Mouse (Mus musculus): ENCODE measurements around the gene Txnip.

Txnip gene

GRCm38 (mm10) chr3:96590657-96591056 is 32.9 kb downstream of the Txnip start:
- TF ChIP-seq GATA4 (IDR thresholded peaks at IDR 0.05; ENCODE audit: insufficient replicate concordance, low read length), result no peak

- no peak for TF ChIP-seq GATA4 (IDR thresholded peaks at IDR 0.05; ENCODE audit: insufficient replicate concordance, low read length)
These were observed 35.6 kb downstream of the Txnip start for GRCm38 (mm10) chr3:96593374-96593773.

- TF ChIP-seq GATA4 (IDR thresholded peaks at IDR 0.05; ENCODE audit: insufficient replicate concordance, low read length), result peak; percentile 77; the same call in 1 of the 2 replicates
These were observed 36.2 kb downstream of the Txnip start, which contains the start of gene Polr3gl for GRCm38 (mm10) chr3:96593790-96594560. Polr3gl (minus strand) TSS chr3:96594181.

- TF ChIP-seq GATA4 (IDR thresholded peaks at IDR 0.05; ENCODE audit: insufficient replicate concordance, low read length), result no peak
These were observed 37.1 kb downstream of the Txnip start for GRCm38 (mm10) chr3:96594851-96595250.

GRCm38 (mm10) chr3:96595661-96596060 is 37.9 kb downstream of the Txnip start:
- no peak for TF ChIP-seq GATA4 (IDR thresholded peaks at IDR 0.05; ENCODE audit: insufficient replicate concordance, low read length)

GRCm38 (mm10) chr3:96596228-96596707 is 38.5 kb downstream of the Txnip start, which contains the start of gene Ankrd34a:
Ankrd34a (plus strand) TSS chr3:96596636.
- TF ChIP-seq GATA4 (IDR thresholded peaks at IDR 0.05; ENCODE audit: insufficient replicate concordance, low read length), result no peak

- no peak for TF ChIP-seq GATA4 (IDR thresholded peaks at IDR 0.05; ENCODE audit: insufficient replicate concordance, low read length)
These were observed 39.1 kb downstream of the Txnip start for GRCm38 (mm10) chr3:96596855-96597254.

GRCm38 (mm10) chr3:96597435-96597891 is 39.7 kb downstream of the Txnip start:
- TF ChIP-seq GATA4 (IDR thresholded peaks at IDR 0.05; ENCODE audit: insufficient replicate concordance, low read length), result no peak

- TF ChIP-seq GATA4 (IDR thresholded peaks at IDR 0.05; ENCODE audit: insufficient replicate concordance, low read length), result no peak
These were observed 40.7 kb downstream of the Txnip start for GRCm38 (mm10) chr3:96598156-96599068.

GRCm38 (mm10) chr3:96599069-96599393 is 41.3 kb downstream of the Txnip start:
- no peak for TF ChIP-seq GATA4 (IDR thresholded peaks at IDR 0.05; ENCODE audit: insufficient replicate concordance, low read length)

GRCm38 (mm10) chr3:96599411-96599810 is 41.7 kb downstream of the Txnip start:
- no peak for TF ChIP-seq GATA4 (IDR thresholded peaks at IDR 0.05; ENCODE audit: insufficient replicate concordance, low read length)

- TF ChIP-seq GATA4 (IDR thresholded peaks at IDR 0.05; ENCODE audit: insufficient replicate concordance, low read length), result no peak
These were observed 43.0 kb downstream of the Txnip start, which contains the start of gene Lix1l for GRCm38 (mm10) chr3:96600639-96601250. Lix1l (plus strand) TSS chr3:96601149.

GRCm38 (mm10) chr3:96601251-96601787 is 43.6 kb downstream of the Txnip start:
- no peak for TF ChIP-seq GATA4 (IDR thresholded peaks at IDR 0.05; ENCODE audit: insufficient replicate concordance, low read length)

GRCm38 (mm10) chr3:96601941-96602703 is 44.4 kb downstream of the Txnip start:
- no peak for TF ChIP-seq GATA4 (IDR thresholded peaks at IDR 0.05; ENCODE audit: insufficient replicate concordance, low read length)
